Mouse (Mus musculus) ES-E14 (cell line): ENCODE measurements around the gene Tacc3.

ENCODE experiments used
- CHD2 ChIP-seq: IDR thresholded peaks from 2 replicates; pipeline ENCODE4 v1.6.1; 2014; ENCODE audit warnings: mild to moderate bottlenecking, low read depth, low read length, inconsistent platforms
- HCFC1 ChIP-seq: IDR thresholded peaks from 2 replicates; pipeline ENCODE4 v1.6.1; 2012; ENCODE audit warnings: low read length, inconsistent platforms, borderline replicate concordance; ENCODE audit not compliant: insufficient read depth
- MAFK ChIP-seq: IDR thresholded peaks from 2 replicates; pipeline ENCODE4 v1.6.1; 2014; ENCODE audit warnings: mild to moderate bottlenecking, low read depth, low read length, inconsistent platforms; ENCODE audit not compliant: insufficient read depth
- ZC3H11A ChIP-seq: IDR thresholded peaks from 2 replicates; pipeline ENCODE4 v1.6.1; 2012; ENCODE audit warnings: low read depth, mild to moderate bottlenecking, inconsistent platforms, low read length, borderline replicate concordance
- ZNF384 ChIP-seq: IDR thresholded peaks from 2 replicates; pipeline ENCODE4 v1.6.1; 2012; ENCODE audit warnings: low read depth, low read length, inconsistent platforms

DNA sequence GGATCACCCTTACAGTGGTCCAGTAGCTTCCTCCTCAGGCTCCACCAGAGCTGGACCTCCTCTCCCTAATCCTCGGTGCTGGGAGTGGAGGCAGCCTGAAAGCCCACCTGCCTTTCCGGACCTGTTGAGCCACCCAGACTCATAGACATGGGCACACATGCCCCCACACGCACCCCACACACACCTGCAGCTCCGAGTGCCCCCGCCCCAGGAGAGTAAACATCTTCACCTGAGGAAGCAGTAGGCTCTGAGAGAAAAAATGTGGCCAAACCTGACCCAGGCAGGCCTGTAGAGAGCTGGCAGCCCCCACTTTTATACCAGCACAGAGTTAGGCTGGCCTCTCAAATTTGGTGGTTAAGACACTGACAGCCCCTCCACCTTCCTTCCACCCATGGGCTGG, 38.5 kb downstream of the Tacc3 start:
- TF ChIP-seq MAFK: no peak
- no peak for TF ChIP-seq ZNF384
- TF ChIP-seq CHD2: no peak
- TF ChIP-seq ZC3H11A: no peak
- no peak for TF ChIP-seq HCFC1
